Mouse (Mus musculus): ENCODE results near the gene Arhgef16.

The Arhgef16 gene

DNA sequence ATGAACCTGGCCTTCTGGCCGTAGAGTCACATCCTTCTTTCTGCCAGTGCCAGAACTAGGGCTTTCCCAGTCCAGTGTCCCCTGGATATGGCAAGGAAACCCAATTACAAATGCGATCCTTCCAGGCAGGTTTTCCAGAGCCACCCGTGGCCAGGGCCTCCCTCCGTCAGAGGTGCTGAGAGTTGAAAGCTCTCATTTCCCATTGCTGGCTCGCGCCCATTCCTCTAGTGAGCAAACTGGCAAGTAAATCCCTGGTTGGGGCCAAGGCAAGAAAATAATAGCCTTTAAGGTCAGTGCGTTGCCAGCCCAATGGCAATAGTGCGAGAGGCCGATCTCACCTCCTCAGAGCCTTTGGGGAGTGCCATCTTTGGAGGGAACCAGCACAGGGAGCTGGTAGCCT lies 71.9 kb downstream of the Arhgef16 start:
- no peak for DNase-seq (ENCODE audit: low read depth, low spot score)

Measured in ES-CJ7 (cell line).